Mouse (Mus musculus): Measurements from ENCODE around the gene Slit3.

DNA sequence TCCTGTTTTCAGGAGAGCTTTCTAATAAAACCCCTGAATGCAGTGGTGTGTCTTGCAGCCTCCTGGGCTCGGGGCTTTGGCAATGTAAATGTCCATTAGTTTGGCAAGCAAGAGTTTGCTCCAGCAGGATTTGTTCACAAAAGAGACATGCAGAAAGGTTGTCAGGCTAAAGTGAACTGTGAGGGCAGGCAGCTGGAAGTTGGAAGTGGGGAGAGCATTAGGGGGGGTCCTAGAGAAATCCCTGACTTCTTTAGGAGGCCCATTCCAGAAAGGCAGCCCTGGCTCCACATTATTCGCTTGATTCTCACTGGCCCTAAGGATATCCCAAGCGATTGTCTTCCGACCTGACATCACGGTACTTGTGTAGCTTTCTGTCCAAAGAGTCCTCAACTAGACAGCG, 285.5 kb downstream of the Slit3 start:
- TF ChIP-seq GATA1 (IDR thresholded peaks at IDR 0.05; ENCODE audit: borderline replicate concordance, low read length) (no peak), FLI1 (IDR thresholded peaks at IDR 0.05; ENCODE audit: low read length) (no peak)
